Mouse (Mus musculus) limb, embryonic 14.5 days (tissue): ENCODE measurements around the gene Ckap2. TPM values are rescaled to one million over a fixed set of nuclear protein-coding genes. Genes with fewer than 3 reads are reported as not detected.

Source experiments
- ATAC-seq: fragments of 200-750 bp; cut with Nextera tagmentation; 2 replicates; pipeline ENCODE4 v1.8.0; 2017; ENCODE audit warnings: low read depth, moderate number of reproducible peaks, moderate TSS enrichment; ENCODE audit not compliant: low FRiP score
- DNase-seq: peaks from one replicate; pipeline ENCODE4 v3.0.0-alpha.2; 2015; ENCODE audit warnings: low spot score
- H3K27ac ChIP-seq: fragments of 300-500 bp; sonication (generic); replicated peaks from 2 replicates; pipeline ENCODE4 v1.5.1; 2014; ENCODE audit warnings: low read depth, mild to moderate bottlenecking, low read length, moderate library complexity, mixed read lengths
- H3K27me3 ChIP-seq: fragments of 300-500 bp; sonication (generic); 2 replicates; pipeline ENCODE4 v1.6.1; 2014; ENCODE audit warnings: low read length, mixed read lengths; ENCODE audit not compliant: control insufficient read depth, insufficient read depth
- H3K36me3 ChIP-seq: fragments of 300-500 bp; sonication (generic); 2 replicates; pipeline ENCODE4 v1.6.1; 2014; ENCODE audit warnings: mild to moderate bottlenecking, low read length, moderate library complexity, mixed read lengths; ENCODE audit not compliant: control insufficient read depth, insufficient read depth
- H3K4me1 ChIP-seq: fragments of 300-500 bp; sonication (generic); 2 replicates; pipeline ENCODE4 v1.6.1; 2014; ENCODE audit warnings: antibody characterized with exemption, low read length, mixed read lengths; ENCODE audit not compliant: control insufficient read depth, insufficient read depth
- H3K4me2 ChIP-seq: fragments of 300-500 bp; sonication (generic); replicated peaks from 2 replicates; pipeline ENCODE4 v1.6.1; 2014; ENCODE audit warnings: low read depth, mild to moderate bottlenecking, low read length, moderate library complexity; ENCODE audit not compliant: severe bottlenecking
- H3K4me3 ChIP-seq: fragments of 300-500 bp; sonication (generic); replicated peaks from 2 replicates; pipeline ENCODE4 v1.5.1; 2014; ENCODE audit warnings: low read length
- H3K9ac ChIP-seq: fragments of 300-500 bp; sonication (generic); 2 replicates; pipeline ENCODE4 v1.6.1; 2014; ENCODE audit warnings: mild to moderate bottlenecking, low read depth, low read length, moderate library complexity; ENCODE audit not compliant: severe bottlenecking
- H3K9me3 ChIP-seq: fragments of 300-500 bp; sonication (generic); 2 replicates; pipeline ENCODE4 v1.6.1; 2016; ENCODE audit warnings: low read length; ENCODE audit not compliant: control insufficient read depth
- POLR2A ChIP-seq: fragments of 200-500 bp; IDR thresholded peaks from 2 replicates; pipeline ENCODE4 v1.8.0; 2012; ENCODE audit warnings: inconsistent platforms, mild to moderate bottlenecking, moderate library complexity, borderline replicate concordance; ENCODE audit not compliant: insufficient read depth, insufficient read length; ENCODE audit errors: extremely low read depth
- WGBS: fragments of 180-500 bp; shearing (Covaris S2); extraction: QIAGEN DNeasy Blood & Tissue Kit; methylation state at CpG from one replicate; pipeline ENCODE4 v1.1.7; 2014; 5-methylcytosine and 5-hydroxymethylcytosine counted together
- polyA plus RNA-seq, 2 experiments: library from polyadenylated mRNA; depleted of rRNA in 1 of 2; stranded (reverse) in 1 of 2; unstranded in 1 of 2; fragments of >200 nt; fragmentation: Nextera tagmentation in 1 of 2; extraction: Ambion mirVana in 1 of 2; gene quantifications; 2 replicates each; pipeline versions ENCODE4 v1.2.1 to v1.2.3; 2012 to 2014

The Ckap2 gene
- polyA plus RNA-seq, 2 experiments = 36.7 to 40.3 TPM

DNA sequence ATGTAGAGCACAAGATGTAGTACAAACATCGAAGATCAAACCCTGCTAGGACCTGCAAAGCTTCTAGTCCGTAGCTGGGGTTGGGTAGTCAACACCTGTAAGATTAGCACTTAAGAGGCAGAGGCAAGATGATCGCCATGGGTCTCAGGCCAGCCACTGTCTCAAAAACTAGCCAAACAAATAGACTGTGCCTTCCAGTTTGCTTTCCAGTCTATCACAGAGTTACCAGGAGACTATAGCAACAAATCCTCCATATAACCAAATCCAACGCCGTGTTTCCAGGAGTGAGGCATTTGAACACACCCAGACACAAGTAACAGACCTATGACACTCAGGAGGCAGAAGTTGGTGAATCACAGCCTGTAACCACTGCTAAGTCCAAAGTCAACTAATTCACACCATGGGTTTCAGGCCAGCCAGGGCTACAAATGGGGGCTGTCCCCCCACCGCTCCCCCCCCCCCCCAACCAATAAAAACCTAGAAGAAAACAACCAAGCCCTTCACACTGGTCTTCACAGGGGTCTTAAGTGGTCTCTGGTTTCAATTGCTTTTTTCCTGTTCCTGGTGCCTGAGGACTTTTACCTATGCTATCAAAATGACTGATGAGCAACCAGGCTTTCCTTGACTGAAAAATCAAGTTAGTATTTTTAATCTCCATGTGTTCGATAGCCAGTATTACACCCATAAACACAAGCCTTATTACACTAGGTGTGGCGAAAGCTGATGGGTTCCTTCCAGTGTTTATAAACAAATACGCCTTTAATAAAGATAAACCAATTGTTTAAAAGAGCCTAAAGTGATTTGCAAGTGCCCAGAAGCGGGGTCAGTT, 20.2 kb downstream of the Ckap2 start:
- Histone ChIP-seq H3K27me3 (no peaks in the 10 kb centered on the region), H3K9me3 (no peaks in the 10 kb centered on the region), H3K9ac (peak overlapping the region; percentile 61), H3K36me3 (peaks cover 19% of the 10 kb centered on the region), H3K4me3 (peak overlapping the region; percentile 51), H3K4me2 (peak overlapping the region; percentile 63), H3K4me1 (no peaks in the 10 kb centered on the region), H3K27ac (peak overlapping the region; percentile 68)
- 34% methylated on average over 10 of the region's 10 CpGs for WGBS
- DNase-seq (peak; percentile 6), ATAC-seq (peak; percentile 24)
- TF ChIP-seq POLR2A = no peak

- no peak overlapping the region for H3K4me3 ChIP-seq
- DNase-seq = no peak
- WGBS = 88% methylated on average over 10 of the region's 10 CpGs
Measured at GRCm38 (mm10) chr8:22164431-22164830, 21.2 kb downstream of the Ckap2 start.

GRCm38 (mm10) chr8:22162206-22162605, 23.4 kb downstream of the Ckap2 start:
- Histone ChIP-seq H3K4me3 (no peak overlapping the region), H3K4me1 (no peaks in the 10 kb centered on the region), H3K4me2 (no peak overlapping the region), H3K9ac (no peak overlapping the region), H3K9me3 (no peaks in the 10 kb centered on the region), H3K36me3 (no peaks in the 10 kb centered on the region; the same call in 1 of the 2 replicates), H3K27me3 (no peaks in the 10 kb centered on the region), H3K27ac (no peak overlapping the region)
- whole genome bisulfite sequencing = 73% methylated on average over 8 of the region's 8 CpGs
- TF ChIP-seq POLR2A = no peak
- DNase-seq = no peak
- no peak for ATAC-seq

More at GRCm38 (mm10) chr8:22164431-22164830, 21.2 kb downstream of the Ckap2 start:
- H3K4me1 ChIP-seq = no peaks in the 10 kb centered on the region
- no peaks in the 10 kb centered on the region for H3K27me3 ChIP-seq
- ATAC-seq = no peak
- H3K9ac ChIP-seq = no peak overlapping the region
- H3K9me3 ChIP-seq = no peaks in the 10 kb centered on the region
- H3K27ac ChIP-seq = no peak overlapping the region
- H3K4me2 ChIP-seq = no peak overlapping the region
- TF ChIP-seq POLR2A = no peak
- peaks cover 15% of the 10 kb centered on the region for H3K36me3 ChIP-seq

DNA sequence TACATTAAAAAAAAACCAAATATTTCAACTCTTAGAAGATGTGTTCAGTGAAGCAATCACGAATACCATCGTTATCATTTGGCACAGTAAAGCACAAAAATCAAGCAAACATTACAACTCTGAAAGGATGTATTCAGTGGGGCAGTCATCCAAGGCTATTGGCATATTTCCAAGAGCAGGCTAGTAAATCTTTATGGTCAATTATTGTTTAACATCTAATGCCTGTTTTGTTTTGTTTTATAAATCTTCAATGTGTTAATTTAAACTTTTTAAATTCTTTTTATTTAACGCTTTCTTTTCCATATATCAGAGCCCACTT, 35.3 kb downstream of the Ckap2 start:
- no peak overlapping the region for H3K9ac ChIP-seq
- ATAC-seq (no peak), DNase-seq (peak; percentile 38)
- no peaks in the 10 kb centered on the region for H3K4me1 ChIP-seq
- no peak overlapping the region for H3K4me3 ChIP-seq
- H3K9me3 ChIP-seq = no peaks in the 10 kb centered on the region
- no peaks in the 10 kb centered on the region for H3K27me3 ChIP-seq
- no peak overlapping the region for H3K27ac ChIP-seq
- H3K4me2 ChIP-seq = no peak overlapping the region
- WGBS = 57% methylated on average over 3 of the region's 3 CpGs
- peaks cover 3% of the 10 kb centered on the region; the same call in 1 of the 2 replicates for H3K36me3 ChIP-seq
- TF ChIP-seq POLR2A = no peak

DNA sequence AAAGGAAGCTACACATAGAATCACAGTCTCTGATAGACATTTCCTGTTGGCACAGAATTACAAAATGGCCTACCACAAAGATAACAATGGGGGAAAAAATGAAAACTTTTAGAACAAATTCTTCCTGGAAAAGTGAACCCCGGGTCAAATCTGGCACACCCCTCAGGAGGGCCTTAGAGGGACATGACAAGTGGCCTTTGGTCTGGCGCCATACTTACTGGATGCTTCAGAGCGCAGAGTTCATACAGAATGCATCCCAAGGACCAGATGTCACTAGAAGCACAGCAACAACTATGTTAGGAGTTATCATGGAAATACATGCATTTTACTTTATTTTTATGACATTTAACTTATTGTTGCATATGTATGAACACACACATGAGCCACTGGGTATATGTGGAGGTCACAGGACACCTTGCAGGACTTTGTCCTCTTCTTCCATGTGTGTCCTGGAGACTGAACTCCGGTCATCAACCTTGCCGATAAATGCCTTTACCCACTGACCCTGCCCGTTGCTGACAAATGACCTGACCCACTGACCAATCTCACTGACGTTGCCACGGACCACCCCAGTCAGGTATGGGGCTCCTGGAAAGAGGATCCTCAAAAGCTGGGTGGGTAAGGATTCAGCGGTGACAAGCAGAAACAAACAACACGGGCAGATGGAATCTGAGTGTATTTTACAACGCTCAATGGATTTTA, 35.8 kb downstream of the Ckap2 start:
- Histone ChIP-seq H3K4me3 (no peak overlapping the region), H3K27me3 (no peaks in the 10 kb centered on the region), H3K4me2 (no peak overlapping the region), H3K36me3 (peaks cover 3% of the 10 kb centered on the region; the same call in 1 of the 2 replicates), H3K4me1 (no peaks in the 10 kb centered on the region), H3K9me3 (no peaks in the 10 kb centered on the region), H3K27ac (no peak overlapping the region), H3K9ac (no peak overlapping the region)
- 93% methylated on average over 11 of the region's 11 CpGs for WGBS
- DNase-seq (no peak), ATAC-seq (no peak)
- no peak for TF ChIP-seq POLR2A
